Mouse (Mus musculus) embryonic fibroblast, embryonic 13.5 days (primary cell): ENCODE data around the gene Grhl3. TPM values are rescaled to one million over a fixed set of nuclear protein-coding genes. Genes with fewer than 3 reads are reported as not detected.

Experiments used
- H3K27ac ChIP-seq: 2 replicates; pipeline ENCODE4 v1.5.1; 2012; ENCODE audit warnings: low read length, control low read depth, inconsistent platforms; ENCODE audit not compliant: insufficient read depth
- H3K4me1 ChIP-seq: 2 replicates; pipeline ENCODE4 v1.6.1; 2011; ENCODE audit warnings: low read length; ENCODE audit not compliant: control insufficient read depth, insufficient read depth
- H3K4me3 ChIP-seq: 2 replicates; pipeline ENCODE4 v1.5.1; 2011; ENCODE audit warnings: mild to moderate bottlenecking, control low read depth, low read length; ENCODE audit not compliant: insufficient read depth
- CTCF ChIP-seq: IDR thresholded peaks from 2 replicates; pipeline ENCODE4 v1.5.1; 2011; ENCODE audit warnings: mild to moderate bottlenecking, control low read depth, low read length, moderate library complexity, borderline replicate concordance; ENCODE audit not compliant: insufficient read depth
- POLR2A ChIP-seq: IDR thresholded peaks from 2 replicates; pipeline ENCODE4 v1.6.1; 2011; ENCODE audit warnings: low read depth, mild to moderate bottlenecking, control low read depth, low read length, moderate library complexity
- polyA plus RNA-seq: library from polyadenylated mRNA; stranded (reverse); fragments of >200 nt; gene quantifications from 2 replicates; pipeline ENCODE4 v1.2.4, GENCODE M21; 2011; ENCODE audit warnings: low read depth; ENCODE audit not compliant: missing spikeins, insufficient read length

Grhl3 gene
- polyA plus RNA-seq, 1 experiment, result not detected

DNA sequence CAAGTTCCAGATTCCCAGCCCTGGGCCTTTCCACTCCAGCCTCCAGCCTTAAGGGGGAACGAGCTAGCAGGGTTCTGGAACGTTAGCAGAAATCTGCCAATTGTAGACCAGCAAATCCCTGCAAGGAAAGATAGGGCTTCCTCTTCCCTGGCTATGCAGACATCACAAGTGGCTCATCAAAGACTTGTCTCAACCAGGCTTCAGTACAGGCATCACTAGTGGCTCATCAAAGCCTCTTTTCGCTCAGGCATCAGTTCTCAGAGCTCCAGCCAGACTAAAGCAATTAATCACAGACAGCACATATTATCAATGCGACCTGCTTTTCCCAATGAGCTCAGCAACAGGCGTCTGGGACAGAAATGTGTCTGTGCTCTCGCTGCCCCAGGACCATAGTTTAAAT is 40.4 kb downstream of the Grhl3 start:
- Histone ChIP-seq H3K4me3 (no peak overlapping the region), H3K4me1 (no peaks in the 10 kb centered on the region), H3K27ac (no peak overlapping the region)
- no peak for TF ChIP-seq CTCF

DNA sequence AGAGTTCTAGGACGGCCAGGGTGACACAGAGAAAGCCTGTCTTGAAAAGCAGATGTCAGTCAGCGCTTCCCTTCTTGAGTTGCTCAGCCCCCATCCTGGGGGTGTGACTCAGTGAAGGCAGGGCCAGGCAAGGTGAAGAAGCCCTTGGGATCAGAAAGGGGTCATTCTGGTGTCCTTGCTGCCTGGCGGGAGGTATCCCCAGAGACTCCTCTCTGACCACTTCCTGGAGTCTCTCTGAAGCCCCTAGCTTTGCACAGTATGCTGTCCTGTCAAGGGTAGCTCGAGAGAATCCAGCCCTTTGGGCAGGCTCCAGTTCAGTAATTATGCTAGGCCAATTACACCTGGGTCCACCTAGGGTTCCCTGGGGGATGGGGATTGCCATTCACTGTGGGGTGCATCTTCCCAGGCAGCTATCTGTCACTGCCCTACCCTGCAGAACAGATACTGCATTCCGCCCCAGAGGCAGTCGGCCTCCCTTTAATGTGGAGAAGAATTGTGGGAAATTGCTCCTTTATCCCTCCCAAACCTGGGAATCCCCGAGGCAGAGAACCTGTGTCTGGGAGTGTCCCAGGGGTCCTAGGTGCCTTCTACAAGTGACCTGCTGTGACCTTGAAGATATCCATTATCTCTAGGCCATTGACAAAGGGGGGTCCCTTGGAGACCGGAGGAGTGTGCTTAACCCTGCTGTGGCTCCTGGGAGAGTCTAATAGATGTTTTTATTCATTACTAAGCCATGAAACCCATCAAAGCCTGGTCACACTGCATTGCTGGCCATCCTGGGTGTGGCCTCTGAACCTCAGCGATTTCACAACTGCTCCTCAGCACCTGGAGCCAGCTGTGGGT is 41.4 kb downstream of the Grhl3 start:
- TF ChIP-seq POLR2A (no peak), CTCF (no peak)

DNA sequence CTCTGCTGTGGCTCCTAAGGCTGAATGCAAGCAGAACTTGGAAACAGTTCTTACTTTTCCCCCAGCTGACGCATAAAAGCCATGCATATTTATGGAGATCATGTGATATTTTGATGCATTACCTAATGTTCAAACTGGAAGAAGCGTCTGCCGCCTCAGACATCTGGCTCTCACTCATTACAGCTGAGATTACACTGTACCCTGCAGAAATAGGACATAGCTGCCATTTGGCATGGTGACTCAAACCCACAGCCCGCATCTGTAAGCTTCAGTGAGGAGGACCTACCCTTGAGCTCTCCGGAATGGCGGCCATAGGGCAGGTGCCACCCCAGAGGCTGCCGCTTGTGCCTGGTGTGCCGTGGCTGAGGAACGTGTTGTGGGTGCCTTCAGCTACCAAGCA is 42.2 kb downstream of the Grhl3 start:
- TF ChIP-seq CTCF (no peak), POLR2A (no peak)
- H3K27ac ChIP-seq, result no peak overlapping the region
- H3K4me1 ChIP-seq, result no peaks in the 10 kb centered on the region
- no peak overlapping the region for H3K4me3 ChIP-seq

More for the DNA sequence above, 41.4 kb downstream of the Grhl3 start:
- Histone ChIP-seq H3K4me3 (no peak overlapping the region), H3K4me1 (no peaks in the 10 kb centered on the region), H3K27ac (no peak overlapping the region)

DNA sequence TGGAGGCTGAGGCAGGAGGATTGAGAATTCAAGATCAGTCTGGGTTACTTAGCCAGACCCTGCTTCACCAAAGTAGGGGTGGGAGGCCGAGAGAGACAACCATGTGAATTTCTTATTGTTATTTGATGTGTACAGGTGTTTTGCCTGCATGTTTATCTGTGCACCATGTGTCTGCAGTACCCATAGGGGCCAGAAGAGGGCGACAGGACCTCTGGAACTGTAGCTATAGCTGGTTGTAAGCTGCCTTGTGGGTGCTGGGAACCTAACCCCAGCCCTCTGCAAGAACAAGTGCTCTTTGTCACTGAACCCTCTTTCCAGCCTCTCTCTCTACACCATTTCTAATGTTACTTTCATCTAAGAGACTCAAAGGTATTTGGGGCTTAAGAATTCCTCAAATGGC is 43.2 kb downstream of the Grhl3 start:
- Histone ChIP-seq H3K4me1 (no peaks in the 10 kb centered on the region), H3K27ac (no peak overlapping the region), H3K4me3 (no peak overlapping the region)
- TF ChIP-seq CTCF (no peak), POLR2A (no peak)

DNA sequence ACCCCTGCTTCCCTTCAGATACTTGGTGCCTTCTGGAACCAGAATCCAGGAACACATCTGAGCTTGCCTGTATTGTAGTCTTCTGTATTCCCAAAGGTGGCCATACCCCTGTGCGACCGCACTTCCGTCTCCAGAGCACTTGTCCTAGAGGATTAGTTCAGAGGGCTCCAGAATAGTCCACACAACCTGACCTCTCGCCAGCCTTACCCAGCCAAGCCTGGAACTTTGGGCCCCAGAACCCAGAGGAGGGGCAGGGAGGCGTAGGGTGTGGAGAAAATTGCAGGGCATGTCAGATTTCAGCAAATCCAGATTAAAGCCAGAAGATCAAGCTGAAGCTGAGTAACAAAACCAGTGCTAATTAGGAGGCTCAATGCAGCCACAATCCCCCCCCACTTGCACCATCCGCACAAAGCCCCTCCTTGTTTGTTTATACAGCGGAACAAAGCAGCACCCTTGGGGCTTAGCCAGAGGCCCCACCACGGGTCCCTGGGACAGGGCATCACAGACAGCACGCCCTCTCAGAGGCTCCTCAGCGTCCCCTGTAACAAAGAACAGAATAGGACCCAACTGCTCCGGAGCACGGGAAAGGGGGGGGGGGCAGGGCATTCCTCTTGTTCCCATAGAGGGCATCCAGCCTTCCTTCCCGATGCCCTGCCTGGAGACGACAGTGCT is 47.3 kb downstream of the Grhl3 start:
- no peak overlapping the region for H3K27ac ChIP-seq
- H3K4me1 ChIP-seq, result no peaks in the 10 kb centered on the region
- H3K4me3 ChIP-seq, result no peak overlapping the region
- TF ChIP-seq CTCF (no peak), POLR2A (no peak)

DNA sequence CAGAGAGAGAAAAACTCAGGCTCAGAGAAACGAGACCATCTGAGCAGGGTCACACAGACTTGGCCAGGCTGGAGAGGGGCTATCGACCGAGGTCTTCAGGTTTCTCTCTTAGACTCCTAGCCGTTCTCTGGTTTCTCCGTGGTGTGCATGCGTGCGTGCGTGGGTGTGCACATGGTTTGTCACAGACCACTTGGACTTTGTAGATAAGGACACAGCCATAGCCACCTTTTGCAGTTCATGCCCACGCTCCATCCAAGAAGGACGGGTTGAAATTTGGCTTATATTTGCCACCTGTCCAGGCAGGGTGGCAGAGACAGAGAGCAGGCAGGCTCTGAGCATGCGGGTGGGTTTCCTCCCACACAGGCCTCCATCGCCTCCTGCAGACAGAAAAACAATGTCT is 48.4 kb downstream of the Grhl3 start:
- H3K4me3 ChIP-seq, result no peak overlapping the region
- no peak overlapping the region for H3K27ac ChIP-seq
- no peak for TF ChIP-seq CTCF
- no peak for TF ChIP-seq POLR2A
- no peaks in the 10 kb centered on the region for H3K4me1 ChIP-seq

DNA sequence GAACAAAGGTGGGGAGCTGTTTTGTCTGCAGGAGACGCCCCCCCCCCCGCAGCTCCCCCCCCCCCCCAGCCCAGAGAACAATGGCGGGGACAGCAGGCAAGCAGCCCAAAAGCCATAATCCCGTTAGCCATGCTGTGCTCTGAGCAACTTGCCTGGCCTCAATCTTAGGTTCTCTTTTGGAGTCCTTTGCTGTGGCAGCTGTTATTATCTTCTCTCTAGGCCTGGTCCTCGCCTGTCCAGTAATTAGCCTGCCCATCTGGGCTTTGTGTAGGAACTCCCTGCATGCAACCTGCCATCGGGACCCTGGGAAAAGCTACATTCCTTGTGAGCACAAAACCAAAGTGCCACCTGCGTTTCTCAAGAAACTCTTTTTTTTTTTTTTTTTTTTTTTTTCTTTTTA is 49.5 kb downstream of the Grhl3 start:
- no peak overlapping the region for H3K27ac ChIP-seq
- H3K4me3 ChIP-seq, result no peak overlapping the region
- no peaks in the 10 kb centered on the region for H3K4me1 ChIP-seq
- TF ChIP-seq CTCF (no peak), POLR2A (no peak)

DNA sequence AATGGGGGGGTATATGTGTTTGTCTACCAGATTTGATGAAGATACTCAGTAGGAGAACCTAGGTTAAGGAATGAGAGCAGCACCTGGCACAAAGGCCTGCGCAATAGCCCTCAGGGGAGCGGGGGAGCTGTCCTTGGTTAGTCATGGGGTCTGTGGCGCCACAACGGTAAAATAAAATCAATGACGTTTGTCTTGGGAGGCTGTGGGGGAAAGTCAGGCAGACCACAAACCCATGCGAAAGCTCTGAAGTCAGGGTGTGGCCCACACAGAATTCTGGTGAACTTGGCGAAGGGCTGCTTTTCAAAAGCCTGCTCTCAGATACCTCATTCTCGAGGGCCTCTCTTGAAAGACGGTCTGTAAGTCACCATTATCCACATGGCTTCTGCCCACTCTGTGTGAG is 53.0 kb downstream of the Grhl3 start:
- Histone ChIP-seq H3K4me1 (no peaks in the 10 kb centered on the region), H3K4me3 (no peak overlapping the region), H3K27ac (no peak overlapping the region)
- TF ChIP-seq POLR2A (no peak), CTCF (no peak)

DNA sequence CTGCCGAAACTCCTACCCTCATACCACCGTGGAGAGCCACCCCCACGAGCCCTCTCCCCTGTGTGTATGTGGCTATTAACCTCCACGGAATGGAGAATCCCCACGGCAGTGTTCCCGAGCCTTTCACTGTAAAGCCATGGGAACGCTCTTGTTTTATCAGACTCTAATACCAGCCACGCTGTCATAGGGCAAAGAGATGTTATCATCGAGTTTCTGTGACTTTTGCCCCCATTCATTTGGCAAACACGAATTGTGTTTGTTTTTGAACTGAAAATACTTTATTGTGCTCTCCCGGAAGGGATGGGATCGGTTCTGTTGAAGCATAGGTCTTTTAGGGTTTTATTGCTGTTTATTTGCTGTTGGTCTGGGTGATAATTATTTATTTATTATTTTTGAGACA is 55.3 kb downstream of the Grhl3 start:
- no peaks in the 10 kb centered on the region for H3K4me1 ChIP-seq
- H3K4me3 ChIP-seq, result no peak overlapping the region
- no peak overlapping the region for H3K27ac ChIP-seq
- TF ChIP-seq CTCF (no peak), POLR2A (no peak)

DNA sequence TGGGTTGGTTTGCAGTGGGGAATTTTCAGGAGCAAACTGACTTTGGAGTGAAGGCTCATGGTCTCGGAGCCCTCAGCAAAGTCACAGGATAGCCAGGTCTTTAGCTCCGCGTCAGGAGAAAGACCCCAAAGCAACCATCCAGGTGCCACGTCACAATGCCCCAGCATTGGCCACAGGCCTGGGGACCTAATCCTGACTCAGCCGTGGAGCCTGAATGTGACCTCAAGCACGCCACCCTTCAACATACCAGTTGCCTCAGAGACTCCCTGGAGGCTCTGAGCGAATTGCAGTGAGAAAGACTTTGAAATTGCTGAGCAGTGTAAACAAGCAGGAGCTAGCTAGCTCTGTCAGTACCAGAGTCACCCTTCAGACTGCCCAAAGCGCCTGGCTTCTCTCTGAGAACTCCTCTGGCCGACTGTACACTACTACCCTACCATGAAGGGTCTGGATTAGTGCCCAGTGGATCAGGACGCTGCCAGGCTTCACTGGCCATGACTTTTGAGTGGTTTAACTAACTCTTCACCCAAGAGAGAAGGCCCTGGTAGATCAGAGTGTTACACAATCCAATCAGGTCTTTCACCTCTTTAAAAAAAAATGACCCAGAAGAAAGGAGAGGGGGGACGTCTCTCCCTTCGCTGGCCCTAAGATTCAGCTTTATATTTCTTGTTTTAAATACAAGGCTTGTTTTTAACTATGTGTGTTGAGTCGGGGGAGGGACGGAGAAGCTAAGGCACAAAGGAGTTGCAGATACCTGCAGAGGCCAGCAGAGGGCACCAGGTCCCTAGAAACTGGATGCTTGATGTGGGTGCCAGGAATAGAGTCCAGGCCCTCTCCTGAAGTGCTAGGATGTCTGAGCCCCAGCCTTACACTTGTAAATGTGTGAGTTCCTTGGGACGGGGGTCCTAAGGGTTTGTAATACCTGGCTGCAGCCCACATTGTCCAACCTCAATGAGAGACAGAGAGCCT is 56.8 kb downstream of the Grhl3 start:
- no peaks in the 10 kb centered on the region for H3K4me1 ChIP-seq
- TF ChIP-seq CTCF (peak; percentile 71; the same call in 1 of the 2 replicates), POLR2A (no peak)
- no peak overlapping the region for H3K4me3 ChIP-seq
- no peak overlapping the region for H3K27ac ChIP-seq

DNA sequence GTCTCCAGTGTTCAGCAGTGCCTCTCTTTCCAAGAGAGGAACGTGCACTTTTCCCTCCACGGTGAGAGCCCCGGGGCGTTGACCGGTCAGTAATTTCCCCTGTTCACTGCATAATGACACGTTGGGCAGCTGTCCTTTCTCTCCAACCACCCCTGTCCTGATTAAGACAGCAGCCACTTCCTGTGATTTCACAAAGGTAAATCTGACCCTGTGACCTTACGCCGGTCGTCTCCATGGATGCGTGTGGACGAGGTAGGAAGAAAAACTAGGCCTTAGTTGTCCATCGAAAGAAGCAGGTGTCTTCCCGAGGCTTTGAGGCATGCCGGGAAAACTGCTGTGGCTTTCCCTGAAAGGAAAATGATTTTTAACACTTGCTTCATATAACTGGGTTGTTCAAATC is 58.5 kb downstream of the Grhl3 start:
- Histone ChIP-seq H3K4me1 (no peaks in the 10 kb centered on the region), H3K27ac (no peak overlapping the region), H3K4me3 (no peak overlapping the region)
- TF ChIP-seq CTCF, result no peak
- TF ChIP-seq POLR2A, result no peak
